Mouse (Mus musculus): Measurements from ENCODE around the gene Krt81.

Gene Krt81

GRCm38 (mm10) chr15:101453093-101453736 is 10.3 kb downstream of the Krt81 start:
- peak; percentile 58 for DNase-seq (ENCODE audit: low read depth, low spot score)

GRCm38 (mm10) chr15:101447444-101447843 is 16.1 kb downstream of the Krt81 start, which contains the start of gene Krt88:
TSS of gene Krt88 (plus strand) at chr15:101447744.
- no peak for DNase-seq (ENCODE audit: low read depth, low spot score)

- DNase-seq (ENCODE audit: low read depth, low spot score), result no peak
Observed at GRCm38 (mm10) chr15:101446572-101446971, 17.0 kb downstream of the Krt81 start.

- DNase-seq (ENCODE audit: low read depth, low spot score), result no peak
Observed at GRCm38 (mm10) chr15:101440837-101441236, 22.7 kb downstream of the Krt81 start.

DNA sequence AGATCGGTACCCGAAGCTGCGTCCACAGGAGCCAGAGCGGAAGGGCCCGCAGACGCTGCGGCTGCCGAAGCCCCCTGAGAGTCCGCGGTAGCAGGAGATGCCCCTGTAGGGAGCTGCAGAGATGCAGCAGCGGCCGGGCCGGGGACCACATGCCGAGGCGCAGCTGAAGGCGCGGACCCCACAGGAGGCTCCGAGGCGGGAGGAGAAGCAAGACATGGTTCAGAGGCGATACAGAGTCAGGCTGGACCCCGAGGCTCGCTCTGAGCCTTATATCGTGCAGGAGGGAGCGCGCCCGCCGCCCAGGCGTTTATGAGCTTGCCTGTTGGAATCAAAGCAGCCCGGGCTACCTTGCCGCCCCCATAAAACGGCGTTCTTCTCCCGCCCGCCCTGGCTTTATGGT is 25.0 kb downstream of the Krt81 start, which contains the start of gene Krt87:
Gene Krt87, minus strand, starts transcription at position 250 of the 400 bp plus-strand sequence.
- DNase-seq (ENCODE audit: low read depth, low spot score), result no peak

GRCm38 (mm10) chr15:101436611-101437010 is 26.9 kb downstream of the Krt81 start:
- DNase-seq (ENCODE audit: low read depth, low spot score), result no peak

GRCm38 (mm10) chr15:101424914-101425313 is 38.6 kb downstream of the Krt81 start:
- no peak for DNase-seq (ENCODE audit: low read depth, low spot score)

DNA sequence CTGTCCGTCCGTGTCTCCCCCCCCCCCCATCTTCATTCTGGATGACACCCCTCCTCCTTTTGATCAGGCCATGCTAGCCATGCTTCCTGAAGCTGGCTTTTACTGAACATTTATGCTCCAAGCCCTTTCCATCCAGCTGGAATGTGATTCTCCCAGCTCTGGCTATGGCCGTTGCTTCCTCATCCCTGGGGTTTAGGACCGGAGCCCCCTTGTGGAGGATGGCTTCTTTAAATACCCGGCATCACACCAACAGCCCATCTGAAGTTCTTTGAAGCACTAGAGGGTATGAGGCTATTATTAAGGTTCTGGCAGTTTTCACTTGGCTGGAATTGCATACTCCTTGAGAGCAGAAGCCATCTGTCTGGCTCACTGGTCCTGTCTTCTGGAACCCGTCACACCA is 42.6 kb downstream of the Krt81 start:
- no peak for DNase-seq (ENCODE audit: low read depth, low spot score)

DNA sequence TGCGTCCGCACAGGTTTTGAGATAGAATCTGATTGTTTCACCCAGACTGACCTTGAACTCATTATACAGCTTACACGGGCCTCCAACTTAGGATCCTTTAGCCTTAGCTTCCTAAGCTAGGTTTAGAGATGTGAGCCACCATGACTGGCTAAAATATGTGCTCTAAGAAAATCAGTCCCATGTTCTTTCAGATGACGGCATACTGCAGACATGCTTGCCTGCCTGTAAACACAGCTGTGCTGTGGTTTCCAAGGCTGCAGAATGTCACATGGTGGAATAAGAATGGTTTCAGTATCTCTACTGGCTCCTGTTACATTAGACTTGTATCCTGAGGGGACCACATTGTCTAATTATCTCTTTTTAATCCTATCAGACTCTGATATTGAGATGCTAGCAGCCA is 44.6 kb downstream of the Krt81 start:
- DNase-seq (ENCODE audit: low read depth, low spot score), result no peak

GRCm38 (mm10) chr15:101414807-101415565 is 48.6 kb downstream of the Krt81 start:
- no peak for DNase-seq (ENCODE audit: low read depth, low spot score)

DNA sequence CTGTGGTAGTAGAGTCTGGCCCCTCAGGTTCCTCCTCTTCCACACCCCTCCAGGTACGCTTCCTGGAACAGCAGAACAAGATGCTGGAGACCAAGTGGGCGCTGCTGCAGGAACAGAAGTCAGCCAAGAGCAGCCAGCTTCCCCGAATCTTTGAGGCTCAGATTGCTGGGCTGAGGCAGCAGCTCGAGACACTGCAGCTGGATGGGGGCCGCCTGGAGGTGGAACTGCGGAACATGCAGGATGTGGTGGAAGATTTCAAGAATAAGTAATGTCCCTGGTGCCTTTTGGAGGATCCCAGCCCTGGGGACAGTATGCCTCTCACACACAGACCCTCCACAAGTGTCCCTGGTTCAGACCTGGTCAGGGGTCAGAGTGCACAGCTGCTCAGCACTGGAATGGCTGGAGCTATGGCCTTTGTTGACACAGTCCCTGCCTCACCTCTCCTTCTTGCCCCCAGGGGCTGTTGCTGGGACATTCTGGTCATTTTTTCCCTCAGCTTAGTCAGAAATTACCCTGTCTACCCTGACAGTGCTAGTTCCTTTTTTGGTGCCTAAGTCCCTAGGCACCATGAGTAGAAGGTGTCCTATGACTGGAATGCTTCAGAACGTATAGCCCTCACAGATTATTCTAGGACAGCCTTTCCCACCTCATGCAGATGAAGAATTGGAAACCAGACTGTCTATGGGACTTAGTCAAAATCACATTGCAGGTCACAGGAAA is 49.5 kb downstream of the Krt81 start:
- no peak for DNase-seq (ENCODE audit: low read depth, low spot score)

GRCm38 (mm10) chr15:101412188-101412587 is 51.4 kb downstream of the Krt81 start:
- no peak for DNase-seq (ENCODE audit: low read depth, low spot score)

- no peak for DNase-seq (ENCODE audit: low read depth, low spot score)
Observed at GRCm38 (mm10) chr15:101410775-101411174, 52.8 kb downstream of the Krt81 start, which contains the start of gene Krt7. TSS of gene Krt7 (plus strand) at chr15:101411043.

Measured in A20 (cell line).